Mouse (Mus musculus) spleen, adult 10 weeks (tissue): Measurements from ENCODE around the gene Cdpf1. TPM values are rescaled to one million over a fixed set of nuclear protein-coding genes. Genes with fewer than 3 reads are reported as not detected.

Experiments used
- polyA plus RNA-seq: library from polyadenylated mRNA; stranded (reverse); fragments of 350-450 nt; fragmentation: Illumina TruSeq; extraction: RNeasy Lipid Tissue Mini Kit (QIAGEN cat#74804); gene quantifications from one replicate; pipeline ENCODE4 v1.2.3, GENCODE M21; 2015; ENCODE audit warnings: low replicate concordance; ENCODE audit not compliant: insufficient read depth

Gene Cdpf1
- 8.6 TPM for polyA plus RNA-seq

GRCm38 (mm10) chr15:85811535-85812277 is at the start of gene Cdpf1:
Gene Cdpf1, minus strand, starts transcription at chr15:85811697.

GRCm38 (mm10) chr15:85859490-85860031 is 48.1 kb upstream of the Cdpf1 start, which contains the start of gene Gtse1:
Gene Gtse1, plus strand, starts transcription at chr15:85859745.

GRCm38 (mm10) chr15:85831954-85832590 is 20.6 kb upstream of the Cdpf1 start, which contains the start of gene Ttc38:
Gene Ttc38, plus strand, starts transcription at chr15:85832306.

GRCm38 (mm10) chr15:85821203-85822010 is 9.9 kb upstream of the Cdpf1 start, which contains the start of gene Pkdrej:
Gene Pkdrej, minus strand, starts transcription at chr15:85821734.

Other genes starting within 250 kb of the Cdpf1 start
- not detected for gene Wnt7b, start 229.2 kb downstream of the Cdpf1 start, polyA plus RNA-seq
- gene Ppara, start 76.7 kb downstream of the Cdpf1 start, polyA plus RNA-seq: 0.15 TPM
- gene Pkdrej, start 10.0 kb upstream of the Cdpf1 start, polyA plus RNA-seq: not detected
- 9.2 TPM for gene Ttc38, start 20.6 kb upstream of the Cdpf1 start, polyA plus RNA-seq
- 2.0 TPM for gene Gtse1, start 48.0 kb upstream of the Cdpf1 start, polyA plus RNA-seq
- 28.8 TPM for gene Trmu, start 67.6 kb upstream of the Cdpf1 start, polyA plus RNA-seq
- 1.8 TPM for gene Celsr1, start 222.1 kb upstream of the Cdpf1 start, polyA plus RNA-seq
- 27.1 TPM for gene Gramd4, start 246.0 kb upstream of the Cdpf1 start, polyA plus RNA-seq